Mouse (Mus musculus) stomach, embryonic 16.5 days (tissue): ENCODE results near the gene Vipr2. TPM values are rescaled to one million over a fixed set of nuclear protein-coding genes. Genes with fewer than 3 reads are reported as not detected.

ENCODE experiments used
- ATAC-seq: fragments of 200-750 bp; cut with Nextera tagmentation; 2 replicates; pipeline ENCODE4 v1.8.0; 2017; ENCODE audit warnings: moderate number of reproducible peaks, moderate TSS enrichment; ENCODE audit not compliant: insufficient read depth, low FRiP score
- H3K27ac ChIP-seq: fragments of 300-500 bp; sonication (generic); 2 replicates; pipeline ENCODE4 v1.5.1; 2014; ENCODE audit warnings: low read length
- H3K27me3 ChIP-seq: fragments of 300-500 bp; sonication (generic); 2 replicates; pipeline ENCODE4 v1.6.1; 2014; ENCODE audit warnings: low read length, control low read depth, mixed read lengths; ENCODE audit not compliant: control insufficient read depth, insufficient read depth
- H3K36me3 ChIP-seq: fragments of 300-500 bp; sonication (generic); 2 replicates; pipeline ENCODE4 v1.6.1; 2014; ENCODE audit warnings: low read length; ENCODE audit not compliant: control insufficient read depth, insufficient read depth
- H3K4me1 ChIP-seq: fragments of 300-500 bp; sonication (generic); 2 replicates; pipeline ENCODE4 v1.6.1; 2014; ENCODE audit warnings: low read length, control low read depth, mixed read lengths; ENCODE audit not compliant: control insufficient read depth, insufficient read depth
- H3K4me2 ChIP-seq: fragments of 300-500 bp; sonication (generic); 2 replicates; pipeline ENCODE4 v1.6.1; 2014; ENCODE audit warnings: low read depth, low read length, mixed read lengths
- H3K4me3 ChIP-seq: fragments of 300-500 bp; sonication (generic); replicated peaks from 2 replicates; pipeline ENCODE4 v1.5.1; 2014; ENCODE audit warnings: mild to moderate bottlenecking, low read length
- H3K9ac ChIP-seq: fragments of 300-500 bp; sonication (generic); 2 replicates; pipeline ENCODE4 v1.6.1; 2014; ENCODE audit warnings: low read length
- H3K9me3 ChIP-seq: fragments of 300-500 bp; sonication (generic); replicated peaks from 2 replicates; pipeline ENCODE4 v1.6.1; 2016; ENCODE audit warnings: low read length, control low read depth; ENCODE audit not compliant: control insufficient read depth
- WGBS: fragments of 180-500 bp; shearing (Covaris S2); extraction: QIAGEN DNeasy Blood & Tissue Kit; methylation state at CpG from one replicate; pipeline ENCODE4 v1.1.7; 2014; 5-methylcytosine and 5-hydroxymethylcytosine counted together
- polyA plus RNA-seq: library from polyadenylated mRNA; unstranded; fragments of >200 nt; fragmentation: Nextera tagmentation; extraction: Ambion mirVana; gene quantifications from 2 replicates; pipeline ENCODE4 v1.2.1, GENCODE M21; 2015

The Vipr2 gene
- polyA plus RNA-seq, 1 experiment from 2014 or later = 8.9 TPM

DNA sequence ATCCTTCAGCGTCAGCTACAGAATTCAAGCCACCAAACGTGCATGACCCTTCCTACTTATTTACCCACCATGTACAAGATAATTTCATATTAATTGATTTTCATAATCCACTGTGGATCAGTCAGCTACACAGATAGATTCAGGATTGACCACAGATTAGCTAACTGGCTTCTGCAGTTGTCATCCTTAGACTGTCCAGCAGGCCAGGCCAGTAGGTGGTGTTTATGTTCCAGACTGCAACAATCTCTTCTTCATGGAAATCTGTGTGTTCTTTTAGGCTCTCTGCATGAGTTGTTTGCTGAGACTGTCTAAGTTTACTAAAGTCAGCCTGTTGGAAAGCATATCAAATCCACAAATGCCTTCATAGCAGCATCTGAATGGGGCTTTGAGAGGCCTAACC is 82.2 kb downstream of the Vipr2 start:
- WGBS = 72% methylated on average over 2 of the region's 2 CpGs
- H3K4me1 ChIP-seq = no peaks in the 10 kb centered on the region
- ATAC-seq = peak; percentile 71
- no peak overlapping the region for H3K4me2 ChIP-seq
- no peak overlapping the region for H3K9ac ChIP-seq
- H3K27ac ChIP-seq = peak overlapping the region; percentile 2; the same call in 1 of the 2 replicates
- no peaks in the 10 kb centered on the region for H3K27me3 ChIP-seq
- no peak overlapping the region for H3K4me3 ChIP-seq
- H3K36me3 ChIP-seq = no peaks in the 10 kb centered on the region
- no peaks in the 10 kb centered on the region for H3K9me3 ChIP-seq

DNA sequence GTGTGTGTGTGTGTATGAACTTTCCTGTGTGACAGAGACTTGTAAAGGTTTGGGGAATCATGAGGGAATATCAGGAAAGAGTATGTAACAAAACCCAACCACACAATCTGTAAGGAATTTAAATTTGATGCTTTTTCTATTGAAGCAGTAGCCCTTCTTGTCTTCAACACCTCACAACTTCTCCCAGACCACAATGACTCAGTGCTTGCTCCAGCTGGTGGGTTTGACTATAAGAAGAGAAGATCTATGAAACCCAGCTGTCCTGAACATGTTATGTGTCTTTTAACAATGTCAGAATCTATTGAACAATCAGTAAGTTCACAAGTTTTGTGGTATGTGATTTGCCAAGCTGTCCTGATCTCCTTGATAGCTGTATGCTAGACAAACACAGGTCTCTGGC is 87.8 kb downstream of the Vipr2 start:
- no peak overlapping the region for H3K27ac ChIP-seq
- no peak for ATAC-seq
- H3K27me3 ChIP-seq = no peaks in the 10 kb centered on the region
- no peak overlapping the region for H3K4me3 ChIP-seq
- H3K9me3 ChIP-seq = no peaks in the 10 kb centered on the region
- no peak overlapping the region for H3K4me2 ChIP-seq
- H3K4me1 ChIP-seq = no peaks in the 10 kb centered on the region
- no peaks in the 10 kb centered on the region for H3K36me3 ChIP-seq
- H3K9ac ChIP-seq = no peak overlapping the region

DNA sequence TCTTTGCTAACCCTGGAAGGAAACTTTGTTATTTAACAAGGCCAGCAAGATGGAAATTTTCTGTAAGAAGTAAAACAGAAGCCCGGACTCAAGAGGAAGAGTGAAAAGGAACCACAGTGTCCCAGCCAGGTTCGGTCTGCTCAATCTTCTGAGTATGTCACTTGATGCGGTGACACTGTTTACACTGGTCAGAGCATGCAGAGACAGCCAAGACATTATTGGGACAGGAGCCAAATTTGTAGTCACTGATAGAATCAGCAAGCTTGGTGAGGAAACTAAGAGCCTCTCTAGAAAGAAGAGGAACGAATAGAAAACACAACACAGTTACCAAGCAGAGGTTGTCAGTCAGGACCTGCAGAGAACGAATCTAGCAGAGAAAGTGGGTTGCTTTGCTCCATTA is 92.1 kb downstream of the Vipr2 start:
- Histone ChIP-seq H3K4me3 (no peak overlapping the region), H3K4me2 (no peak overlapping the region), H3K27me3 (no peaks in the 10 kb centered on the region), H3K9ac (no peak overlapping the region), H3K36me3 (no peaks in the 10 kb centered on the region), H3K9me3 (no peaks in the 10 kb centered on the region), H3K27ac (no peak overlapping the region), H3K4me1 (no peaks in the 10 kb centered on the region)
- WGBS = 54% methylated on average over 5 of the region's 5 CpGs
- ATAC-seq = peak; percentile 53; the same call in 1 of the 2 replicates

DNA sequence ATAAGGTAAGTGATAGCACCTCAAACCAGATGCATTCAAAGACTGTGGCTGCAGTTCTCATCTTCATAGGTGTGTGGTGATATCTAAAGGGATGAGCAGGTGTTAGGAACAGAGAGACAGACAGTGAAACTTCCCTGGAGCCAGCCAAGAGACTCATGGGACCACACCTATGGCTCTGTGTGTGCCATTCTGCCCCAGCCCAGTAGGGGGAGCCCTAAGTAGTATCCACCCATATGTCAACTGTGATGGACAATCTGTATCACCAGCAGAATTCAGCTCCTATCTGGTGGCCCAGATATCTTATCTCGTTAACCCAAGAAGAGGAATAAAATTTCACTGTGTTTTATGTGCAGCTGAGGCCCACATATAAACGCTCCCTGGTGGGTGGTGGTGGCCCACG is 99.4 kb downstream of the Vipr2 start:
- no peaks in the 10 kb centered on the region for H3K27me3 ChIP-seq
- no peaks in the 10 kb centered on the region for H3K9me3 ChIP-seq
- no peak overlapping the region for H3K27ac ChIP-seq
- no peaks in the 10 kb centered on the region for H3K36me3 ChIP-seq
- no peak overlapping the region for H3K4me3 ChIP-seq
- ATAC-seq = no peak
- no peak overlapping the region for H3K9ac ChIP-seq
- no peaks in the 10 kb centered on the region for H3K4me1 ChIP-seq
- H3K4me2 ChIP-seq = no peak overlapping the region
- WGBS = 90% methylated on average over 3 of the region's 3 CpGs

DNA sequence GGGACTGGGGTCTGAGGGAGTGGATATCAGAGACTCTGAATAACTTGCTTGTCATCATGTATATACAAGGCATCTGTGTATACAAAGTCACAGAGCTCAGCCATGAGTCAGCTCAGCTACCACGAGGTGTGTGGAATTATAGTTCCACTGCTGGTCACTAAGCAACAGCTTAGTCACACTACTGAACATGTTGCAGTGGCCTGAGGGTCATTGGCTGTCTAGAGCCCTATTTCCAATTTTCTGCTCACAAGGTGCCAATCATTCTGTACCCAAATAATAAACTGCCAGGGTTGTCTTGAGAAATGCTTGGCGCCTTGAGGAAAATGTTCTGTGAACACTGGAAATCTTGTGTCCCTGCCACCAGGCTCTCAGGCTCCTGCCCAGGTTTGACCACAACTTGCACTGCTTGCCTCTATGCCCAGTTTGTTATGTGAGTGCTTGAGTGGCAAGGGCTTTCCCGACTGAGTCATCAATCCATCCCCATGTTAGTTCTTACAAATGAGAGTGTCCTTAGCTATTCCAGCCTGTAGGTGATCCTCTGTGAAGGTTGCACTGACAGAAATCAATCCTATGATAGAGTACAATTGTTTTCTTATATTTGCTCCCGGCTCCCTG is 104.0 kb downstream of the Vipr2 start:
- Histone ChIP-seq H3K27ac (no peak overlapping the region), H3K36me3 (no peaks in the 10 kb centered on the region), H3K27me3 (no peaks in the 10 kb centered on the region), H3K4me1 (no peaks in the 10 kb centered on the region), H3K4me3 (no peak overlapping the region), H3K4me2 (no peak overlapping the region), H3K9ac (no peak overlapping the region), H3K9me3 (no peaks in the 10 kb centered on the region)
- ATAC-seq = no peak
- WGBS = 66% methylated on average over 4 of the region's 4 CpGs

DNA sequence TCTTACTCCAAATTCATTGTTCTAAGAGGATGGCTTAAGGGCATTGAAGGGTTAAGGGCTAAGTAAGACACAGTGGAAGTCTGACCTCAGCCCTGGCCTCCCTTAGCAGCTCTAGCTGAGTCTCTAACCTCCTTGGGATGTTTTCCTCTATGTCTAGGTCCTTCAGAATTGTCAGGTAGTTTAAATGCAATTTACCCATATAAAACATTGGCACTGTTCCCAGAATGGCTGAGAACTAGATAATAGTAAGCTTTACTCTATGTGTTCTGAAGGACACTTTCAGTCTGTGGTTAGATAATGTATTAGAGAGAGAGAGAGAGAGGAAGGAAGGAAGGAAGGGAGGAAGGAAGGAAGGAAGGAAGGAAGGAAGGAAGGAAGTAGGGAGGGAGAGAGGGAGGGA is 104.8 kb downstream of the Vipr2 start:
- no peak overlapping the region for H3K4me3 ChIP-seq
- H3K27ac ChIP-seq = no peak overlapping the region
- no peaks in the 10 kb centered on the region for H3K27me3 ChIP-seq
- no peaks in the 10 kb centered on the region for H3K4me1 ChIP-seq
- no peaks in the 10 kb centered on the region for H3K9me3 ChIP-seq
- ATAC-seq = no peak
- no peak overlapping the region for H3K9ac ChIP-seq
- no peak overlapping the region for H3K4me2 ChIP-seq
- H3K36me3 ChIP-seq = no peaks in the 10 kb centered on the region

DNA sequence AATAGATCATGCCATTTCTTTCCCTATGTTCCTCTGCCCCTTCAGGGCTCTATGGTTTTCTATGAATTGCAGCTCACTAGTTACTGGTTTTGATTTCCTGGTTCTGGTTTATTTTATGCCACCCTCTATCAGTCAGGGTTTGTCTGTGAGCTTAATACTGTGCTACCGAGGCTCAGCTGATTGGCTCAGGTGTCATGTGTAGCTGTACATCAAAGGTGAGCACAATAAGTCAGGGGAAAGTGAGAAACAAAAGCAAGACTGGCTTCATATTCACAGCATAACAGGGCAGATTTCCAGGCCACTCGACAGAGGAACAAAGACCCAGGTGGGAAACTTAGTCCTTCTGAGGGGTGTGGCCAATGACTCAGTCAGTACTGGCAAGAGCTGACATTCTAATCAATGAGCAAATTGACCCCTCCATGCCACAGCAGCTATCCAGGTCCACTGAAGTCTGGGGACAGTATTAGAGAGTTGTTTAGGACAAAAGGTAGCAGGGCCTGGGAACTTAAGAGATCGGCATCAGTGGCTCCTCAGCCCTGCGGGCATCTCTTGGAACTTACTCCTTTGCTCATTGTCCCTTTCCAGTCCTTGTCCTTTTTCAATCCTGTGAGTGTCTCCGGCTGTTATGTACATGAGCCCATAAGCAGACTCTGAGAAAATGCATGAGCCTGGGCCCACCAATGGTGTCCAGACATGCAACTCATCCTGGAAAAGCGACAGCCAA is 105.8 kb downstream of the Vipr2 start:
- Histone ChIP-seq H3K9me3 (no peaks in the 10 kb centered on the region), H3K4me3 (no peak overlapping the region), H3K27me3 (no peaks in the 10 kb centered on the region), H3K9ac (no peak overlapping the region), H3K4me1 (no peaks in the 10 kb centered on the region), H3K4me2 (no peak overlapping the region), H3K27ac (no peak overlapping the region), H3K36me3 (no peaks in the 10 kb centered on the region)
- WGBS = 77% methylated on average over 6 of the region's 6 CpGs
- no peak for ATAC-seq

DNA sequence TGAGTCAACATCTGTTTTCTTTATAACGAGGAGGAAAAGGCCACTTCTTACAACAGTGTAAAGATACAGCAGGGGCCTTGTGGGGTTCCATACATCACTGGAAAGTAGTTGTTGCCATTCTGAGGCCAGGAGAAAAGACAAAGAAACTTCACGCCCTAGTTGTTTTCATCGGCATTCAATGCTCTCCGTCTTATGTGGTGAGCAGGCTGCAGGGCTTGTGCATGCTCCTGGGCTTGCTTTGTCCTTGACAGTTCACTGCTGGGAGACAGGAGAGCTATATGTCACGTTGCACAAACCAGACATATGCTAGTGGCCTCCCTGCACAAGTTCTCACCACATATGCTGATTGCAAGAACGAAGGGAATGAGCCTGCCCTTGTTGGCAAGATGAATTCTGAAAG is 116.4 kb downstream of the Vipr2 start:
- Histone ChIP-seq H3K4me3 (no peak overlapping the region), H3K9ac (no peak overlapping the region), H3K9me3 (no peaks in the 10 kb centered on the region), H3K27me3 (no peaks in the 10 kb centered on the region), H3K4me2 (no peak overlapping the region), H3K27ac (no peak overlapping the region), H3K4me1 (no peaks in the 10 kb centered on the region), H3K36me3 (no peaks in the 10 kb centered on the region)
- no peak for ATAC-seq
- WGBS = 56% methylated on average over 6 of the region's 6 CpGs

DNA sequence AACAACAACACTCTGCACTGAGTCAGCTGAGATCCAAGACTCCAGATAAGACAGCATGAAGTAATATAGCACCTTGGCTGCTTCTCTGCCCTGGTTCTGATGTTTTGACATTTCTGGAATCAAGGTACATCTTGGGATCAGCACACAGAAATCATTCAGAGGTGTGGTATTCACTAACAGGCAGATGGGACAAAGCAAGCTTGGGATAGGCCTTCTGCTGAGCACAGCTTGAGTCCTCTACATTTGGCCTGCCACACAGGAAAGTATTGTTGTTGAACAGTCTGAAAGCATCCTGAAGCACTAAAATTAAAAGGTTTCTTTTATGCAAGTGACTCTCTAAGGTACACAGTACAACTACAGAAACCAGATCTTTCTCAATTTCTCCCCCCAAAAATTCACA is 117.1 kb downstream of the Vipr2 start:
- no peak for ATAC-seq
- H3K4me1 ChIP-seq = no peaks in the 10 kb centered on the region

More for the DNA sequence above, 117.1 kb downstream of the Vipr2 start:
- H3K9ac ChIP-seq = no peak overlapping the region
- no peaks in the 10 kb centered on the region for H3K27me3 ChIP-seq
- H3K9me3 ChIP-seq = no peaks in the 10 kb centered on the region
- H3K4me2 ChIP-seq = no peak overlapping the region
- no peak overlapping the region for H3K27ac ChIP-seq
- no peaks in the 10 kb centered on the region for H3K36me3 ChIP-seq
- no peak overlapping the region for H3K4me3 ChIP-seq
